Mouse (Mus musculus) embryonic facial prominence, embryonic 12.5 days (tissue): Measurements from ENCODE around the gene Gm136. TPM values are rescaled to one million over a fixed set of nuclear protein-coding genes. Genes with fewer than 3 reads are reported as not detected.

Experiments used
- ATAC-seq: fragments of 200-750 bp; cut with Nextera tagmentation; 2 replicates; pipeline ENCODE4 v1.8.0; 2017; ENCODE audit not compliant: insufficient number of reproducible peaks, insufficient read depth, low FRiP score, low TSS enrichment
- H3K27ac ChIP-seq: fragments of 300-500 bp; sonication (generic); 2 replicates; pipeline ENCODE4 v1.5.1; 2016; ENCODE audit warnings: mild to moderate bottlenecking
- H3K27me3 ChIP-seq: fragments of 300-500 bp; sonication (generic); 2 replicates; pipeline ENCODE4 v1.6.1; 2016; ENCODE audit warnings: mild to moderate bottlenecking, moderate library complexity
- H3K36me3 ChIP-seq: fragments of 300-500 bp; sonication (generic); 2 replicates; pipeline ENCODE4 v1.6.1; 2016; ENCODE audit warnings: mild to moderate bottlenecking
- H3K4me1 ChIP-seq: fragments of 300-500 bp; sonication (generic); 2 replicates; pipeline ENCODE4 v1.6.1; 2016
- H3K4me2 ChIP-seq: fragments of 300-500 bp; sonication (generic); replicated peaks from 2 replicates; pipeline ENCODE4 v1.6.1; 2016; ENCODE audit warnings: mild to moderate bottlenecking, moderate library complexity
- H3K4me3 ChIP-seq: fragments of 300-500 bp; sonication (generic); 2 replicates; pipeline ENCODE4 v1.5.1; 2016; ENCODE audit warnings: mild to moderate bottlenecking
- H3K9ac ChIP-seq: fragments of 300-500 bp; sonication (generic); 2 replicates; pipeline ENCODE4 v1.6.1; 2016; ENCODE audit warnings: mild to moderate bottlenecking, moderate library complexity
- H3K9me3 ChIP-seq: fragments of 300-500 bp; sonication (generic); 2 replicates; pipeline ENCODE4 v1.6.1; 2016; ENCODE audit warnings: mild to moderate bottlenecking, moderate library complexity
- WGBS: fragments of 180-500 bp; shearing (Covaris S2); methylation state at CpG from one replicate; pipeline ENCODE4 v1.1.7; 2016; 5-methylcytosine and 5-hydroxymethylcytosine counted together
- polyA plus RNA-seq: library from polyadenylated mRNA; unstranded; fragments of >200 nt; fragmentation: Nextera tagmentation; extraction: Ambion mirVana; gene quantifications from 2 replicates; pipeline ENCODE4 v1.2.1, GENCODE M21; 2016

Gm136 gene
- polyA plus RNA-seq, 1 experiment from 2014 or later, result not detected

GRCm38 (mm10) chr4:34703029-34703428 lies 53.0 kb downstream of the Gm136 start:
- Histone ChIP-seq H3K9me3 (no peaks in the 10 kb centered on the region), H3K4me1 (no peaks in the 10 kb centered on the region), H3K27me3 (no peaks in the 10 kb centered on the region), H3K36me3 (no peaks in the 10 kb centered on the region), H3K9ac (no peak overlapping the region), H3K4me3 (no peak overlapping the region), H3K27ac (no peak overlapping the region), H3K4me2 (no peak overlapping the region)
- WGBS, result 72% methylated on average over 4 of the region's 4 CpGs
- ATAC-seq, result no peak

- no peaks in the 10 kb centered on the region for H3K36me3 ChIP-seq
- 94% methylated on average over 11 of the region's 11 CpGs for WGBS
- no peak for ATAC-seq
Measured at GRCm38 (mm10) chr4:34702231-34702630, 53.8 kb downstream of the Gm136 start.

GRCm38 (mm10) chr4:34701528-34701927 lies 54.5 kb downstream of the Gm136 start:
- Histone ChIP-seq H3K9ac (no peak overlapping the region), H3K36me3 (no peaks in the 10 kb centered on the region), H3K4me1 (no peaks in the 10 kb centered on the region), H3K27me3 (no peaks in the 10 kb centered on the region), H3K27ac (no peak overlapping the region), H3K4me3 (no peak overlapping the region), H3K9me3 (no peaks in the 10 kb centered on the region), H3K4me2 (no peak overlapping the region)
- ATAC-seq, result no peak
- 49% methylated on average over 5 of the region's 5 CpGs for WGBS

More at GRCm38 (mm10) chr4:34702231-34702630, 53.8 kb downstream of the Gm136 start:
- H3K9ac ChIP-seq, result no peak overlapping the region
- H3K27ac ChIP-seq, result no peak overlapping the region
- no peak overlapping the region for H3K4me2 ChIP-seq
- no peaks in the 10 kb centered on the region for H3K9me3 ChIP-seq
- H3K4me1 ChIP-seq, result no peaks in the 10 kb centered on the region
- no peaks in the 10 kb centered on the region for H3K27me3 ChIP-seq
- no peak overlapping the region for H3K4me3 ChIP-seq

Other genes with a start within 250 kb of the Gm136 start
- 95.9 and 99.2 TPM in 2 replicates for gene Akirin2, start 205.3 kb downstream of the Gm136 start, polyA plus RNA-seq
- 105 and 111 TPM in 2 replicates for gene Orc3, start 141.3 kb downstream of the Gm136 start, polyA plus RNA-seq
- gene Rars2, start 141.3 kb downstream of the Gm136 start, polyA plus RNA-seq, result 71.3 and 73.5 TPM in 2 replicates
- gene Slc35a1, start 68.8 kb downstream of the Gm136 start, polyA plus RNA-seq, result 50.8 and 57.8 TPM in 2 replicates
- 0.47 and 0.50 TPM in 2 replicates for gene Cfap206, start 26.1 kb downstream of the Gm136 start, polyA plus RNA-seq
- 48.8 and 56.9 TPM in 2 replicates for gene Smim8, start 22.2 kb upstream of the Gm136 start, polyA plus RNA-seq
- 26.9 and 27.9 TPM in 2 replicates for gene Zfp292, start 126.7 kb upstream of the Gm136 start, polyA plus RNA-seq
- gene Cga, start 137.5 kb upstream of the Gm136 start, polyA plus RNA-seq, result 2.0 and 4.7 TPM in 2 replicates